Mouse (Mus musculus) thymus, postnatal 0 days (tissue): ENCODE measurements around the gene Tex26. TPM values are rescaled to one million over a fixed set of nuclear protein-coding genes. Genes with fewer than 3 reads are reported as not detected.

Source experiments
- polyA plus RNA-seq: library from polyadenylated mRNA; unstranded; fragments of >200 nt; fragmentation: Nextera tagmentation; extraction: Ambion mirVana; gene quantifications from 2 replicates; pipeline ENCODE4 v1.2.1, GENCODE M21; 2015

The Tex26 gene
- polyA plus RNA-seq, 1 experiment from 2014 or later, result 0.91 TPM

Other genes with a start within 250 kb of the Tex26 start
- gene Alox5ap, start 174.9 kb upstream of the Tex26 start, polyA plus RNA-seq, result 29.7 and 29.8 TPM in 2 replicates
- 1.3 and 2.0 TPM in 2 replicates for gene Medag, start 27.9 kb upstream of the Tex26 start, polyA plus RNA-seq
- 0.07 and 0.31 TPM in 2 replicates for gene Wdr95, start 89.0 kb downstream of the Tex26 start, polyA plus RNA-seq
- gene Hsph1, start 196.7 kb downstream of the Tex26 start, polyA plus RNA-seq, result 19.1 and 27.7 TPM in 2 replicates
- 6.2 and 7.5 TPM in 2 replicates for gene B3glct, start 238.6 kb downstream of the Tex26 start, polyA plus RNA-seq